Mouse (Mus musculus) gastrocnemius, postnatal 4 days (tissue): ENCODE results near the gene Notch2. TPM values are rescaled to one million over a fixed set of nuclear protein-coding genes. Genes with fewer than 3 reads are reported as not detected.
A peak's percentile ranks its signal among the peaks of the same experiment; 100 is the strongest.

Experiments used
- DNase-seq, 2 experiments: peaks; one replicate each; pipeline ENCODE4 v3.0.0; 2021 to 2022; ENCODE audit warnings: low spot score in 2 of 2, mixed read lengths in 2 of 2
- total RNA-seq, 2 experiments: library from RNA; stranded (reverse); gene quantifications; 2 replicates each; pipeline ENCODE4 v1.2.3; 2021

Gene Notch2
- total RNA-seq, 2 experiments from 2014 or later: 63.4 to 63.7 TPM

DNA sequence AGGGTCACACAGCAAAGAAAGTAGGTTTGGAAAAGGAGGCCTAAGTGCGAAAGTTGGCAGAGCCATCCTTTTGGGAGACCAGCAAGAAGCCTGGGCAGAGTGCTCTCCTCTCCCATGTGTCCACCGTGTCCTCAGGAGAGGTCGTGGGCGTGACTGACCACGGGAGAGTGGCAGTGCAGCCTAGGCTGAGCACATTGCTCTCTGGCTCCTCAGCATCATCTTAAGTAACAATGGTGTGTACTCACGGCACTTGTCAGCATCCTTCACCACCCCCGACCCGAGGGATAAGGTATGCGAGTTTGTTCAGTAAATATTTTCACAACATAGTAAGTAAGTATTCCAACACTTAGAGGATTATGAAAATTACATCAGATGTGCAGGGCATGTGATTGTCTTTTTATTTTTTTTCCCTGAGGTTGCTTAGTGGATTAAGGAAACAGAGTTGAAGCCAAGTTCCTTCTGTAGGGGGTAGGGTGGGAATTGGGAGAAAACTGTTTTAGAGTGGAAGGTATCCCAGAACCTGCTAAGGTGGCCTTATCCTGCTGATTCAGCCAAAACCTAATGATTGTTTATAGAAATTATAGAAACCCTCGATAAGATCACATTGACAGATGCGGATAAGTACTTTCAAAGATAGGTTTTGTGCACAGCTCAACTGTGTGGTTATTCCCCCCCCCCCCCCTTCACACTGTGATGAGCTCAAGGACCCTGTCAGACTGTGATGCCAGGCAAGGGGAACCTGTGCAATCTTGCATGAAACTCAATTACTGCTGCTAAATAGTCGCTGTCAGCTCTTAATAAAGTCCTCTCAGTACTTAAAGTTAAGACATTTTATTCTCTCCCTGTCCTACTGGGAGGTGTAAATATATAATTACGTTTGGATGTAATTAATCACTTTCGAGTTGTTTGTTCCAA lies 37.4 kb downstream of the Notch2 start:
- DNase-seq: no peak

DNA sequence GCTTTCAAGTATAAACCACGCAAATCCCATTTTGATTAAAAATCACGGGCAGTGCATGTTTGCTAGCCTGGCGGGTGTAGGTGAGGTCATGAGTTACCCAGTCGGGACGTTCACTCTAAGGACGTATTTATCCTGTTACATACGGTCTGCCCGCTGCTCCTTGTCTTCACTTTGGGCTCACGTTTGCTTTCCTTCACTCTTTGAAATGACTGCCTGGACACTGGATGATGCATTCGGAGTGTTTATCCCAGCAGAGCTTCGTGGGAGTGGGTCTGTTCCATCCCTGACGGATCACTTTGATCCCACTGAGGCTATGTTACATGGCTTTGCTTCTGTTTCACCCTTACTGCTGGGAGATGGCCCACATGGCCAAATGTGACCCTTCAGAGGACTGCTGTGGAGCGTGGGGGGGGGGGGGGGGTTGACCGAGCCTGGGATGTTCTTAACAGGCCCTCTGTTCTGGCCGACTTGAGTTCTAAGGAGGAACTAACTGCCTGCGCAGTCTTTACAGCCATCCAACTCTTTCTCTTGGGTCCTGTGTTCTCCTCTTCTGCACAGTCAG lies 38.2 kb downstream of the Notch2 start:
- DNase-seq: no peak

GRCm38 (mm10) chr3:98052507-98053430 lies 39.4 kb downstream of the Notch2 start:
- DNase-seq: no peak

GRCm38 (mm10) chr3:98053817-98054216 lies 40.5 kb downstream of the Notch2 start:
- no peak for DNase-seq

DNA sequence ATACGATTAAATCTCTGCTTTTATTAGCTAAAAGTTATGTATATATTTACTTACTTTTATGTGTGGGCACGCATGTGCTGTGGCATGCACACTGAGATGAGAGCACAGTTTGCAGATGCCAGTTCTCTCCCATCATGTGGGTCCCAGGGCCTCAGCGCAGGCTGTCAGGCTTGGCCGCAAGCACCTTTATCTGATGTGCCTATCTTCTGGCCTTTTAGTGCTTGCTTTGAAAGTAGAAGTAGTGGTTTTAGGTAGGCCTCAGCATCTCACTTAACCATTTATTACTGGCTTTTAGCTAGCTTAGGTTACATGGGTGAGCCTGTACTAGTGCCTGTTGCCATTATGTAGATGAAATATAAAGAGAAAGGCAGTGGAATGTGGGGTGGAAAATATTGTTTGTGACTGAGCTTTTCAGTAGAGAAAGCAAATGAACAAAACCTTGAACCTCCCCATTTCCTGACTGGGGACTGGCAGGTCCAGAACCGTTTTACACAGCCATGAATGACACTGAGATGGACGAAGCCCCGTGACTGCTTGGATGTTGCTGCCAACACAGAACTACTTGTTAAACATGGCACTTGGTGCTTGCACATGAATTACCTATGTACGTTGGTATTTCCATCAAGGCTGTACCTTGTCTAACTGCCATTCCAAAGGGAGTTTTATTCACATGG lies 41.1 kb downstream of the Notch2 start:
- no peak for DNase-seq

- DNase-seq: no peak
Measured at GRCm38 (mm10) chr3:98055008-98055345, 41.6 kb downstream of the Notch2 start.

GRCm38 (mm10) chr3:98055808-98056728 lies 42.7 kb downstream of the Notch2 start:
- no peak for DNase-seq

DNA sequence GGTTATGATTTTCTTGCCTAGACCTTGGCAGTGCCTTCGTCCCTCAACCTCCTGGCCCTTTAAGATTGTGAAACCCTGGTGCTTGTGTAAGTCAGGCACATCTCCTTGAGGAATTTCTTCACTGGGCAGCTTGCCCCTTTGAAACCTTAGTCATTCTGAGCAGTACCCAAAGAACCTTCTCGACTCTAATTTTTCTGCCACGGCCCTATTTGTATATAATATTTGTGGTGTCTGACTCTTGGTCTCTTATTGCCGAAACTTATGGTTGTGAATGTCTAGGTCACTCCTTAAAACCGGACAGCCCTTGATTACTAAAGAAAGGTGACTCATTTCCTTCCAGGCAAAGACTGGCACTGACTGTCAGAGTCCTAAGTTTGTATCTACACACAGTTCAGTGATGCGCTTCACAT lies 43.6 kb downstream of the Notch2 start:
- no peak for DNase-seq

- no peak for DNase-seq
Measured at GRCm38 (mm10) chr3:98059076-98059475, 45.7 kb downstream of the Notch2 start.

- no peak for DNase-seq
Measured at GRCm38 (mm10) chr3:98060981-98061660, 47.8 kb downstream of the Notch2 start.

- no peak for DNase-seq
Measured at GRCm38 (mm10) chr3:98061661-98062330, 48.5 kb downstream of the Notch2 start.

DNA sequence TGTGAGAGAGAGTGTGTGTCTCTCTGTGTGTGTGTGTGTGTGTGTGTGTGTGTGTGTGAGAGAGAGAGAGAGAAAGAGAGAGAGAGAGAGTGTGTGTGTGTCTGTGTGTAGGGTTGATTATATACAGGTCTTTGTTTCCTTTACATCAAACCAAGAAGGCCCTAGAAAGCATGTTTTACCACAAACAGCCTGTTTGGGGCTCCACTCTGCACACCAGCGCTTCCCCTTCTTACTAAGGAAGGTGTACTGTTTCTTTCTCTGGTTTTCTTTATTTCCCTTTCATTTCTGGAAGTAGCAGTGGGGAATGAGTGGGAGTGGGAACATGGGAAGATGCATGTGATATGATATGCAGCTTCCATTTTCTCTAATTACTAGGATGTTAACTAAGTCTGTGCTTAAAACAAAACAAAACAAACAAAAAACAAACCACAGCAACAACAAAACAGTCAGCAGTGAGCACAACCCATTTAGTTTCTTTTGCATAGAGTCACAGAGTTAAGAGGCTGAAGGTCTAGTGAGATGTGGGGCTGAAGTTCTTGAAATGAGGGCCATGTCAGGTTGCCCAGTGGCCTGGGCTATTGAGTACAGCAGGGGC lies 49.4 kb downstream of the Notch2 start:
- DNase-seq: no peak

- DNase-seq: peak; percentile 38 to 77
Measured at GRCm38 (mm10) chr3:98063186-98063771, 50.0 kb downstream of the Notch2 start.

GRCm38 (mm10) chr3:98063833-98064232 lies 50.5 kb downstream of the Notch2 start:
- DNase-seq: no peak

DNA sequence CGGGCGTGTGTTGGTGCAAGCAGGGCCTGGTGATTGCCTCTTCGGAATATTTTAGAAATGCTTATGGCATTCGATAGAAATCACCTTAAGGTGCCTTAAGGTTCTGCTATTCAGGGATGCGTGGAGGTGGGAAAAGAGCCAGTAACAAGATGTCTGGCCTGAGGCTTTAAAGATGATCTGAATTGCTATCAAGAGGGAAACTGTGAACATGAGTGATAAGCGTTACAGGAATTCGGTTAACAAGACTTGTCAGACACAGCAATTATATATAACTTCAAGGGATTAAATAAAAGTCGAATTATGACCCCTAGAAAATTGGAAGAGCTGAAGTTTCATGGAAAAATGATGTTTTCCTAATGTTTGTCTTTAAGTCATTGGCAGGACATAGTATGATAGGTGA lies 51.7 kb downstream of the Notch2 start:
- no peak for DNase-seq

DNA sequence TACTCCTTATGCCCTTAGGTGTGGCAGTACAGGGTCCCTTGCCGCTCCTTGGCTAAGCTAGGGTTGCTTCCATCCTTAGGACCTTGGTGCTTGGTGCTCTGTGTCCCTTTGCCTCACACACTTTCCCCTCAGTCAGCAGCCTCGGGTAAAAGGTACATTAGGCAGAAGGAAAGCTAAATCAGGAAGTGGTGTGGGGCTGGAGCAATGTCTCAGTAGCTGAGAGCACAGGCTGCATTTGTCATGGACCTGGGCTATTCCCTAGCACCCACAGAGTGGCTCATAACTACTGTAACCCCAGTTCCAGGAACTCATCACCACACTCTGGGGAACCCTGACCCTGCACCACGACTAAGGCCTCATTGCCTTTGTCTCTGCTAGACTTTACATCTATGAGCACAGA lies 53.1 kb downstream of the Notch2 start:
- no peak for DNase-seq

DNA sequence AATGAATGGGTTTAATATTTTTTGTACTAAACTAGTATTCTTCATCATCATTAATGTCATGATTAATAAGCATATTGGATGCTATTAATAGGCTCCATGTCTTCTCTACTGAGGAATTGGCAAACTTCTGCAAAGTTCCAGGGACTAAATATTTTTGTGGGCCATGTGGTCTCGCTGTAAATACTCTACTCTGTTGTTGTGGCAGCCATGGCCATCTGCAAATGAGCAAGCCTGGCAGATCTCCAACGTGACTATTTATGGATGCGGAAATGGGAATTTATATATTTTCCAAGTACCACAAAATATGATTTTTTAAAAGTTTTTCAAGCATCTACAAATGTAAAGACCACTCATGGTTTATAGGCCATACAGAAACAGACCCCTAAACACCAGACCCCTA lies 54.1 kb downstream of the Notch2 start:
- no peak for DNase-seq

DNA sequence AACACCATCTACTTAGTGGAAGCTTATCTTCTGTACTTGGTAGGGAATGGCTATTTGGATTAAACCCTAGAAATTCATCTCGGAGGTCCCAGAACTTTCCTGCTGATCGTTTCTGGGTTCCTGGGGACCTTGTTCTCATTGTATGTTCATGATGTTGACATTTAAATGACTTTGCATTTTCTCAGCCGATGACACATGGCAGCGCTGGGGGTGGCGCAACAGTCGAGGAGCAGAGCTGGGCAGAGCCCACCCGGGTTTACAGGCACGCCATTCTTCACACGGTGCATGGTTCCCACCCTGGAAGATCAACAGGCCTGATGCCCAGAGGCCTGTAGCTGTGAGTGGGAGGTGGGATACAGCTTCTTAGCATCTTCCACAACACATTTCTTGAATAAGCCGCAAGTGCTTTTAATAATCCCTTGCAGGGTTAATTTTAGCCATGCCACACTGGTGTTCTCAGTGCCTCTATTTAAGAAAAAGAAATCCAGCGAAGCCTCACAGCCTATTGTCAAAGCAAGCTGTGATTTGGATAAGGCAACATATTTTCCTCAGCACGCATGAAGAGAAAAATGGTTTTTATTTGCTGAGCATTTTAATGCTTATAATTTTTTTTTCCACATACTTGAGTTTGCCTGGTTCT lies 54.6 kb downstream of the Notch2 start:
- DNase-seq: no peak
